Mouse (Mus musculus) midbrain, embryonic 10.5 days (tissue): Measurements from ENCODE around the gene Dcst1. TPM values are rescaled to one million over a fixed set of nuclear protein-coding genes. Genes with fewer than 3 reads are reported as not detected.

ENCODE experiments used
- DNase-seq: peaks from one replicate; pipeline ENCODE4 v3.0.0-alpha.2; 2017; ENCODE audit warnings: low spot score
- H3K27ac ChIP-seq: fragments of 300-500 bp; sonication (generic); replicated peaks from 2 replicates; pipeline ENCODE4 v1.5.1; 2016; ENCODE audit warnings: mild to moderate bottlenecking
- H3K27me3 ChIP-seq: fragments of 300-500 bp; sonication (generic); 2 replicates; pipeline ENCODE4 v1.6.1; 2016; ENCODE audit warnings: low read depth, mild to moderate bottlenecking; ENCODE audit not compliant: poor library complexity, severe bottlenecking
- H3K36me3 ChIP-seq: fragments of 300-500 bp; sonication (generic); 2 replicates; pipeline ENCODE4 v1.6.1; 2016; ENCODE audit warnings: mild to moderate bottlenecking, moderate library complexity
- H3K4me1 ChIP-seq: fragments of 300-500 bp; sonication (generic); 2 replicates; pipeline ENCODE4 v1.6.1; 2016
- H3K4me3 ChIP-seq: fragments of 300-500 bp; sonication (generic); 2 replicates; pipeline ENCODE4 v1.5.1; 2016; ENCODE audit warnings: mild to moderate bottlenecking, moderate library complexity
- H3K9me3 ChIP-seq: fragments of 300-500 bp; sonication (generic); replicated peaks from 2 replicates; pipeline ENCODE4 v1.6.1; 2016; ENCODE audit warnings: mild to moderate bottlenecking
- WGBS: fragments of 180-500 bp; shearing (Covaris S2); methylation state at CpG from one replicate; pipeline ENCODE4 v1.1.7; 2016; 5-methylcytosine and 5-hydroxymethylcytosine counted together
- polyA plus RNA-seq: library from polyadenylated mRNA; unstranded; fragments of >200 nt; fragmentation: Nextera tagmentation; extraction: Ambion mirVana; gene quantifications from 2 replicates; pipeline ENCODE4 v1.2.1, GENCODE M21; 2016

The Dcst1 gene
- polyA plus RNA-seq, 1 experiment from 2014 or later: 0.11 TPM

- Histone ChIP-seq H3K4me3 (no peak overlapping the region), H3K36me3 (no peaks in the 10 kb centered on the region), H3K27ac (no peak overlapping the region), H3K9me3 (no peaks in the 10 kb centered on the region), H3K27me3 (no peaks in the 10 kb centered on the region), H3K4me1 (peaks cover 11% of the 10 kb centered on the region)
- 38% methylated on average over 5 of the region's 5 CpGs for WGBS
- no peak for DNase-seq
These were observed 8.7 kb upstream of the Dcst1 start for GRCm38 (mm10) chr3:89373581-89374231.

DNA sequence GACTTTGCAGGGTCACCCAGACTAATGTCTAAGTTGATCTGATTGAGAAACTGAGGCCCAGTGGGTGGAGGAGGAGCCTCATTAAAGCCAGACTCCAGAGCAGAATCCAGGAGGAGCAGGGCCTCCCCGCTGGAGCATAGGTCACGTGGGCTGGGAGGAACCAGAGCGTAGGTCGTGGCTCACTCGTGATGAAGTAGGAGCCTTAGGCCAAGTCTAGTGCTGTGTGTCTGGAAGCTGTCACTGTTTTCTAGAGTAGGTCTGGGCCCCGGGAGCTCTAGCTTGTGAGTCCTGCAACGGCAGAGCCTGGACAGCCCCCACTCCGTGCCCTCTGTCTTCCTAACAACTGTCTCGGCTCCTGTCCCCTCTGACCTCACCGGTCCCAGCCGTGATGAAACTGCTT, 2.3 kb upstream of the Dcst1 start:
- Histone ChIP-seq H3K4me3 (no peak overlapping the region), H3K36me3 (no peaks in the 10 kb centered on the region), H3K4me1 (peaks cover 19% of the 10 kb centered on the region), H3K27me3 (peaks cover 10% of the 10 kb centered on the region; the same call in 1 of the 2 replicates), H3K9me3 (no peaks in the 10 kb centered on the region), H3K27ac (0 out of 2 replicates have a peak overlapping the region, but pooled peaks have one; percentile 6)
- WGBS: 73% methylated on average over 11 of the region's 11 CpGs
- no peak for DNase-seq

- 0 out of 2 replicates have a peak overlapping the region, but pooled peaks have one; percentile 14 for H3K27ac ChIP-seq
- H3K4me3 ChIP-seq: no peak overlapping the region
- no peaks in the 10 kb centered on the region for H3K36me3 ChIP-seq
- peaks cover 10% of the 10 kb centered on the region; the same call in 1 of the 2 replicates for H3K27me3 ChIP-seq
- no peaks in the 10 kb centered on the region for H3K9me3 ChIP-seq
- DNase-seq: no peak
- H3K4me1 ChIP-seq: peaks cover 19% of the 10 kb centered on the region
- WGBS: 75% methylated on average over 20 of the region's 20 CpGs
These were observed 697 bp upstream of the Dcst1 start for GRCm38 (mm10) chr3:89365486-89366414.

DNA sequence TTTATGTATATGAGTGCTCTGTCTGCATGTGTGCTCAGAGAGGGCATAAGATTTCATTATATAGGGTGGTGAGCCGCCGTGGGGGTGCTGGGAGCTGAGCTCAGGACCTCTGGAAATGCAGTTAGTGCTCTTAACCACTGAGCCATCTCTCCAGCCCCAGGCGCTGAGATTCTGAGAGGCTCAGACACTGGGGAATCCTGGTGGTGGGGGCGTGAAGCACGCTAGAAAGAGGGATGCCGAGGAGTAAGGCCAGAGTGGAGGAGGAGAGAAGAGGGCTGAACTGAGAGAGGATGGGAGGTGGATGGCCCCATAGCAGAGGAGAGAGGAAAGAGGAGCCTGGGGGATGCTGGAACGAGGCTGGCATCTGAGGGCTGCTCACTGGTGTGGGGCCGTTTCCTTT, 422 bp downstream of the Dcst1 start:
- Histone ChIP-seq H3K4me3 (no peak overlapping the region), H3K4me1 (peaks cover 19% of the 10 kb centered on the region), H3K36me3 (no peaks in the 10 kb centered on the region), H3K27me3 (peaks cover 10% of the 10 kb centered on the region; the same call in 1 of the 2 replicates), H3K9me3 (no peaks in the 10 kb centered on the region), H3K27ac (peak overlapping the region; percentile 38; the same call in 1 of the 2 replicates)
- WGBS: 60% methylated on average over 8 of the region's 8 CpGs
- DNase-seq: no peak

- Histone ChIP-seq H3K4me3 (no peak within 1 kb of the TSS), H3K36me3 (no peaks in the 10 kb centered on the region), H3K27ac (no peak within 1 kb of the TSS), H3K9me3 (no peaks in the 10 kb centered on the region), H3K4me1 (peaks cover 14% of the 10 kb centered on the region), H3K27me3 (peaks cover 5% of the 10 kb centered on the region; the same call in 1 of the 2 replicates)
- DNase-seq: no peak
- 88% methylated on average over 7 of the region's 7 CpGs for WGBS
These were observed 3.4 kb downstream of the Dcst1 start, which contains the start of gene Dcst2 for GRCm38 (mm10) chr3:89361675-89362074. TSS of gene Dcst2 (plus strand) at chr3:89361975.

DNA sequence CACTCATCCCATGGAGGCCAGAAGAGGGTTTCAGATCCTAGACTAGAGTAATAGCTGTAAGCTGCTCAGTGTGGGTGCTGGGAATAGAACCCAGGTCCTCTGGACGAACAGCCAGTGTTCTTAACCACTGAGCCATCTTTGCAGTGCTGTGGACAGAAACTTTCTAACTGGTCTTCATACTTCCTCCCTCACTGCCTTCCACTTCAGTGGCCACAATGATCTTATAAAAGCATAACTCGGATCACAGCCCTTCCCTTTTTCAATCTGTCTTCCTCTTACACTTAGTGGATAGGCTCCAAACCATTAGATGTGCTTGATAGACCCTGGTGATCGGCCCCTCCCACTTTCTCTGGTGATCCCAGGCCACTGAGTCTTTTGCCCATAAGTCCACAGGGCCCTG, 4.8 kb downstream of the Dcst1 start:
- Histone ChIP-seq H3K4me1 (peaks cover 9% of the 10 kb centered on the region), H3K27me3 (peaks cover 16% of the 10 kb centered on the region), H3K27ac (no peak overlapping the region), H3K9me3 (no peaks in the 10 kb centered on the region), H3K36me3 (no peaks in the 10 kb centered on the region), H3K4me3 (no peak overlapping the region)
- DNase-seq: no peak
- 82% methylated on average over 3 of the region's 3 CpGs for WGBS

GRCm38 (mm10) chr3:89359630-89360029, 5.4 kb downstream of the Dcst1 start:
- Histone ChIP-seq H3K36me3 (no peaks in the 10 kb centered on the region), H3K9me3 (no peaks in the 10 kb centered on the region), H3K27me3 (peaks cover 14% of the 10 kb centered on the region), H3K4me3 (no peak overlapping the region), H3K4me1 (peaks cover 8% of the 10 kb centered on the region), H3K27ac (no peak overlapping the region)
- 81% methylated on average over 6 of the region's 6 CpGs for WGBS
- no peak for DNase-seq

- DNase-seq: no peak
- Histone ChIP-seq H3K27me3 (peaks cover 35% of the 10 kb centered on the region), H3K9me3 (no peaks in the 10 kb centered on the region), H3K27ac (no peak overlapping the region), H3K4me3 (no peak overlapping the region), H3K4me1 (peaks cover 15% of the 10 kb centered on the region), H3K36me3 (no peaks in the 10 kb centered on the region)
- WGBS: 74% methylated on average over 9 of the region's 9 CpGs
These were observed 9.0 kb downstream of the Dcst1 start for GRCm38 (mm10) chr3:89356029-89356428.

GRCm38 (mm10) chr3:89355512-89355902, 9.5 kb downstream of the Dcst1 start:
- peaks cover 40% of the 10 kb centered on the region for H3K27me3 ChIP-seq
- H3K27ac ChIP-seq: peak overlapping the region; percentile 49; the same call in 1 of the 2 replicates
- H3K4me3 ChIP-seq: no peak overlapping the region
- no peaks in the 10 kb centered on the region for H3K9me3 ChIP-seq
- DNase-seq: no peak
- peaks cover 18% of the 10 kb centered on the region for H3K4me1 ChIP-seq
- no peaks in the 10 kb centered on the region for H3K36me3 ChIP-seq
- 88% methylated on average over 6 of the region's 6 CpGs for WGBS

GRCm38 (mm10) chr3:89354816-89355511, 10.1 kb downstream of the Dcst1 start:
- Histone ChIP-seq H3K27me3 (peaks cover 45% of the 10 kb centered on the region), H3K9me3 (no peaks in the 10 kb centered on the region), H3K4me3 (no peak overlapping the region), H3K36me3 (no peaks in the 10 kb centered on the region), H3K4me1 (peaks cover 23% of the 10 kb centered on the region), H3K27ac (peak overlapping the region; percentile 49)
- peak; percentile 78 for DNase-seq
- WGBS: 20% methylated on average over 5 of the region's 5 CpGs

- WGBS: 71% methylated on average over 5 of the region's 5 CpGs
- Histone ChIP-seq H3K4me1 (peaks cover 43% of the 10 kb centered on the region), H3K36me3 (0 out of 2 replicates have a peak, but pooled peaks cover 6% of the 10 kb centered on the region), H3K27ac (no peak overlapping the region), H3K9me3 (no peaks in the 10 kb centered on the region), H3K4me3 (no peak overlapping the region), H3K27me3 (peaks cover 71% of the 10 kb centered on the region)
- no peak for DNase-seq
These were observed 13.8 kb downstream of the Dcst1 start for GRCm38 (mm10) chr3:89351271-89351670.

DNA sequence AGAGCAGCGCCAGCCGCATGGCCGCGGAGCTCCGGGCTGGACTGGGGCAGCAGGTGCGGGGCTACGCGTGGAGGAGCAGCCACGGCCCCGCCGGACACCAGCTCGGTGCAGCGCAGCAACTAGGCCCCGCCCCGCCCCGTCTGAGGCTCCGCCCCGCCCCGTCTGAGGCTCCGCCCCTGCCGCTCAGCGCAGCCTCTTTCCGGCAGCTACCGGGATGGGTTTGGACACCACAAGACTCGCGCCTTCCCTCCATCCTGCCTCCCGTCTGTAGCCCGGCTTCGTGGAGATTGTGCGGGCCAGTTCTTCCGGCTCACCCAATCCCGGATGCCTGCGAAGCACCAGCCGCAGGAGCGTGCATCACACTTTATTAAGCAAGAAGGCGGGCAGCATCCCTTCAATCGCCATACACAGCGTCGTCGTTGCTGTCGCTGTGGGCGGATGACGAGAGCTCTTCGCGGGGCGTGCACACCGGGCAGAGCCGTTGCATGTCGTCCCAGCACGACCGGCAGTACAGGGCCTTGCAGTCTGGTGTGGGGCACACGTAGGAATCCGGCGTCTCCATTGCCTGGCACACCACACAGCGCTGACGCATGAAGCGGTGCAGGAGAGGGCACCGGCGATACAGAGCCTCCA, 15.1 kb downstream of the Dcst1 start, which contains the start of gene Adam15:
Gene Adam15, minus strand, starts transcription at position 128 of the 633 bp plus-strand sequence.
- peak; percentile 92 for DNase-seq
- no peaks in the 10 kb centered on the region for H3K9me3 ChIP-seq
- 1% methylated on average over 53 of the region's 59 CpGs for WGBS
- H3K4me3 ChIP-seq: peak within 1 kb of the TSS; percentile 64
- peaks cover 12% of the 10 kb centered on the region; the same call in 1 of the 2 replicates for H3K36me3 ChIP-seq
- peak within 1 kb of the TSS; percentile 79 for H3K27ac ChIP-seq
- peaks cover 39% of the 10 kb centered on the region for H3K4me1 ChIP-seq
- H3K27me3 ChIP-seq: peaks cover 59% of the 10 kb centered on the region
